Mouse (Mus musculus) G1E (cell line): ENCODE results near the gene Ago3. TPM values are rescaled to one million over a fixed set of nuclear protein-coding genes. Genes with fewer than 3 reads are reported as not detected.

ENCODE experiments used
- ATAC-seq: 2 replicates; pipeline ENCODE4 v1.8.0; 2016; ENCODE audit warnings: mild to moderate bottlenecking; ENCODE audit not compliant: insufficient number of reproducible peaks, poor library complexity, low FRiP score, severe bottlenecking; ENCODE audit errors: extremely low read depth
- DNase-seq: peaks from one replicate; pipeline ENCODE4 v3.0.0; 2012; ENCODE audit warnings: low spot score
- H3K27me3 ChIP-seq: 2 replicates; pipeline ENCODE4 v1.6.1; 2012; ENCODE audit warnings: mild to moderate bottlenecking, low read length, inconsistent platforms; ENCODE audit not compliant: insufficient read depth
- H3K36me3 ChIP-seq: replicated peaks from 2 replicates; pipeline ENCODE3; 2012; ENCODE audit warnings: mild to moderate bottlenecking, inconsistent platforms
- H3K4me1 ChIP-seq: 2 replicates; pipeline ENCODE4 v1.6.1; 2012; ENCODE audit warnings: low read depth, low read length, inconsistent platforms, mixed read lengths; ENCODE audit not compliant: insufficient read depth
- H3K4me3 ChIP-seq: 2 replicates; pipeline ENCODE4 v1.5.1; 2012; ENCODE audit warnings: low read depth, mild to moderate bottlenecking, inconsistent platforms, low read length, moderate library complexity, mixed read lengths
- H3K9me3 ChIP-seq: replicated peaks from 2 replicates; pipeline ENCODE4 v1.6.1; 2012; ENCODE audit warnings: inconsistent platforms
- CTCF ChIP-seq: IDR thresholded peaks from 2 replicates; pipeline ENCODE4 v1.5.1; 2012; ENCODE audit warnings: low read depth, low read length, inconsistent platforms, mixed read lengths
- GATA1 ChIP-seq: IDR thresholded peaks from 2 replicates; pipeline ENCODE4 v1.6.1; 2012; ENCODE audit warnings: borderline replicate concordance, low read length, inconsistent platforms, mixed read lengths
- GATA2 ChIP-seq: IDR thresholded peaks from 2 replicates; pipeline ENCODE4 v1.6.1; 2012; ENCODE audit warnings: low read depth, low read length, inconsistent platforms, borderline replicate concordance
- POLR2AphosphoS5 ChIP-seq: IDR thresholded peaks from 2 replicates; pipeline ENCODE4 v1.6.1; 2012; ENCODE audit warnings: low read depth, low read length, inconsistent platforms; ENCODE audit not compliant: insufficient replicate concordance
- TAL1 ChIP-seq: conservative IDR thresholded peaks from 2 replicates; pipeline ENCODE4 v1.6.1; 2012; ENCODE audit warnings: low read depth, low read length, inconsistent platforms, mixed read lengths
- polyA plus RNA-seq: library from polyadenylated mRNA; stranded (reverse); fragments of >175 nt; gene quantifications from 2 replicates; pipeline ENCODE4 v1.2.3, GENCODE M21; 2012
- total RNA-seq, 2 experiments: library from RNA; stranded (forward) in 1 of 2; stranded (reverse) in 1 of 2; fragments of 200-1000 nt in 1 of 2; fragments of >200 nt in 1 of 2; fragmentation: Nextera tagmentation in 1 of 2; gene quantifications; 2 replicates each; pipeline ENCODE4 v1.2.3; 2014 to 2017

The Ago3 gene
- total and polyA plus RNA-seq, 3 experiments, result 6.3 to 18.0 (median 6.6) TPM

DNA sequence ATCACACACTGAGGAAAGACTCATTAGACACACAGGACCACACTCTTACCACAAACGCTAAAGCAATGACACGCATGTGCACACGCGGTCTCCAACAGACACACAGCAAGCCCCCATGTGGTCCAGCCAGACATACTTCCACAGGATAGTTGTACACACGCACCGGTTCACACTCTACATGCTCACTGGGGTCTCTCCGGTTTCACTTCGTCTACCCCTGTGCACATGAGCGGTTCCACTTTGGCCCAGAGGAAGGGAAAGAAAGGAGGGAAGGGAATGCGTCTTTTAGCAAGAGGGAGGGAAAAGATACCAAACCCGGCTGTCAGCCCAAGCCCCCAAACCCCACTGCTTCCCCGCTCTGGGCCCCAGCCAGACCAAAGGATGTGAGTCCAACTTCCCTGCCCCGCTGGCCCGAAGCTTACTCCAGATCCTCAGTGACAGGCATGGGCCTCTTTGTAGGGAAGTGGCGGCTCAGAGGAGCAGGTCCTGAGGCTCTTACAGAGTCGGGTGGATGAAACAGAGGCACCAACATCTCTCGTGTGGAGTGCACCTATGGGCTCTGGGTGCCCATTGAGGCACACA, 141.2 kb downstream of the Ago3 start:
- DNase-seq (no peak), ATAC-seq (no peak)
- peaks cover 35% of the 10 kb centered on the region for H3K27me3 ChIP-seq
- no peaks in the 10 kb centered on the region for H3K36me3 ChIP-seq
- H3K9me3 ChIP-seq, result no peaks in the 10 kb centered on the region
- TF ChIP-seq CTCF (no peak), POLR2AphosphoS5 (no peak), GATA1 (no peak), GATA2 (no peak), TAL1 (no peak)
- 0 out of 2 replicates have a peak, but pooled peaks cover 3% of the 10 kb centered on the region for H3K4me1 ChIP-seq
- no peak overlapping the region for H3K4me3 ChIP-seq

DNA sequence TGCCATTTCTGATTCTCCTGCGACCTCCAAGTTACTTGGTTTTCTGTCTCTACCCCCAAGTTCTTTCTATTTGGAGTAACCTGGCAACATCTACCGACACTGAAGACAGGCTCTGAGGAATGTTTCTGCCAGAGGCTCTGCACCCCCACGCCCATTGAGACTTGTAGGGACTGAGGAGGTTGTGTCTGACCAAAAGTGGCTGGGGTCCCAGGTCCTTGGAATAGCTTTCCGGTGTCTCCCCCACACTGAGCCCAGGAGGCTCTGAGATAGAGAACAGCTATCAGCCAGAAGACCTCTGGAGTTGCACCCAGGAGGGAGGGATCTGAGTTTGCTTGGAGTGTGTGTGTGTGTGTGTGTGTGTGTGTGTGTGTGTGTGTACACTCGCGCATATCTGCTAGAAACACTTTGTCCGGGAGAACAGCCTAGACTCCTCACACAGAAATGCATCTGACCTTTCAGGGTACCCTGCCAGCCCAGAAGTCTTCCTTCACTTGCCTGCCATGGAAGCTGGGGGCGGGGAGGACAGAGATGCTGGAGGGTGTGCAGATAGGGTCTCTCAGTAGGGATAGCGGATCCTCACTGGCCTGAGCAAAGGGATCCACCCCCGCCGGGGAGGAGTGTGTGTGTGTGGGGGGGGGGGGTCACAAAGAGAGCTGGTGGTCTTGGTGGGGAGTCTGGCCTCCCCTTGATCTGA, 141.9 kb downstream of the Ago3 start:
- TF ChIP-seq CTCF, result no peak
- no peak for TF ChIP-seq GATA1
- TF ChIP-seq TAL1, result no peak
- no peak for TF ChIP-seq GATA2
- TF ChIP-seq POLR2AphosphoS5, result no peak
- 0 out of 2 replicates have a peak, but pooled peaks cover 3% of the 10 kb centered on the region for H3K4me1 ChIP-seq
- H3K36me3 ChIP-seq, result no peaks in the 10 kb centered on the region
- peaks cover 38% of the 10 kb centered on the region for H3K27me3 ChIP-seq
- DNase-seq (no peak), ATAC-seq (no peak)
- H3K4me3 ChIP-seq, result no peak overlapping the region
- H3K9me3 ChIP-seq, result no peaks in the 10 kb centered on the region

DNA sequence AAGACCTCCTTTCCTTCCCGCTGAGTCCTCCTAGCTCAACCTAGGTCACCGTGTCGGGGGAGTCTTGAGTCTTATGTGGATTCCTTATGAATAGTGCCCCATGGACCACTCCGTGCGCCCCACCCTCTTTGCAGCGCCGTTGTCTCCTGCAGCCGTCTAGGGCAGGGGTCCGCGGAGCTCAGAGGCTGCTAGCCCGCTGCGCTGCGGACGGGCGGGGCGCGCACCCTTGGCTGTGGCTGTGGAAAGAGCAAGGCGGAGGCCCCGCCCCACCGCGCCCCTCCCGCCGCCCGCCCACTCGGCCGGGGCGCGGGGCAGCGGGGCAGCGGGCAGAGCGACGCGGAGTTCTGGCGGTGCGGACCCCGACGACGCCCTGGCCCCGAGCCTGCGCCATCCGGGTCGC, 142.9 kb downstream of the Ago3 start, which contains the start of gene Col8a2:
Gene Col8a2 (plus strand): TSS at position 302 of the 400 bp plus-strand sequence.
- Histone ChIP-seq H3K4me3 (no peak within 1 kb of the TSS), H3K27me3 (peaks cover 41% of the 10 kb centered on the region), H3K36me3 (no peaks in the 10 kb centered on the region), H3K4me1 (0 out of 2 replicates have a peak, but pooled peaks cover 3% of the 10 kb centered on the region), H3K9me3 (no peaks in the 10 kb centered on the region)
- ATAC-seq (no peak), DNase-seq (no peak)
- TF ChIP-seq CTCF (no peak), GATA1 (no peak), TAL1 (no peak), GATA2 (no peak), POLR2AphosphoS5 (no peak)

DNA sequence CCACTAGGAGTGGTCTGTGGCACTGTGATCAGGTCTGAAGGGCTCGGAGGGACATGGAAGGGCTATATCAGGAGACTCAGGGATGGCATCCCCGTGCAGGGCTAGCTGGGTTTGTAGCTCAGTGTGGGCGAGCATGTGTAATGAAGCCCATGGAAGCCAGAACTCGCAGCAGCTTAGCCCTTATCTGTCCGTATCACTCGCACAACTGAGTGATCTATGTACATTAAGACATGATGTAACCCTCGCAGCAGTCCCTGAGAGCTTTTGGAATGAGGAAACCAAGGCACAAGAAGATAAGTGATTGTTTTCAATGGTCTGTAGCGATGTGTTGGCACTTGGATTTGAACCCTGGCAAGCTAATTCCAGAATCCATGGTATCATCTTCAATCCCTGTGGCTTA, 145.8 kb downstream of the Ago3 start:
- Histone ChIP-seq H3K36me3 (no peaks in the 10 kb centered on the region), H3K4me1 (0 out of 2 replicates have a peak, but pooled peaks cover 3% of the 10 kb centered on the region), H3K27me3 (peaks cover 39% of the 10 kb centered on the region), H3K9me3 (no peaks in the 10 kb centered on the region), H3K4me3 (no peak overlapping the region)
- TF ChIP-seq TAL1 (no peak), GATA1 (no peak), POLR2AphosphoS5 (no peak), GATA2 (no peak), CTCF (no peak)
- no peak for ATAC-seq
- DNase-seq, result no peak

DNA sequence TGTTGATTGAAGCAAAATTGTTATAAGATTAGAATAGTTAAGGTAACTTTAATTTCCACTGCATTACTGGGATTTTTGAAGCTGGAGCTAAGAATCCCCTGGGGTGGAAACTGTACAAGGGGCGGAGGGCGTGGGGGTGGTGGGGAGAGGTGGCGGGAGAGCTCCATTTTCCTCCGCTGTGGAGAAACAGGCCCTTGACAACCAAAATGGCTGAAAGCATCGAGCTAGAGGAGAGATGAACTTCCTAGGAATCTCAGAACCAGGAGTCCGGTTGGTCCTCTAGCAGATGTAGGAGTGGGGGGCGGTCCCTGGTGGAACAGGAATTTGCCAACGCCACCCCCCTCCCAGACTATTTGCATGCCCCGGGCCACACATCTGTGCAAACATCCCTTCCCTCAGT, 147.7 kb downstream of the Ago3 start:
- H3K36me3 ChIP-seq, result peaks cover 3% of the 10 kb centered on the region
- no peaks in the 10 kb centered on the region for H3K9me3 ChIP-seq
- peaks cover 28% of the 10 kb centered on the region for H3K27me3 ChIP-seq
- TF ChIP-seq GATA2 (no peak), POLR2AphosphoS5 (no peak), TAL1 (no peak), GATA1 (no peak), CTCF (no peak)
- ATAC-seq (no peak), DNase-seq (no peak)
- H3K4me1 ChIP-seq, result peaks cover 9% of the 10 kb centered on the region
- H3K4me3 ChIP-seq, result no peak overlapping the region

Other genes with a start within 250 kb of the Ago3 start
- gene Thrap3, start 226.8 kb downstream of the Ago3 start, total RNA-seq (2014; fragmentation: Nextera tagmentation), result 355 and 356 TPM in 2 replicates
- 246 and 305 TPM in 2 replicates for gene Thrap3, start 226.8 kb downstream of the Ago3 start, total RNA-seq (2017)
- gene Thrap3, start 226.8 kb downstream of the Ago3 start, polyA plus RNA-seq, result 209 and 211 TPM in 2 replicates
- gene Map7d1, start 173.2 kb downstream of the Ago3 start, total RNA-seq (2014; fragmentation: Nextera tagmentation), result 9.5 and 15.2 TPM in 2 replicates
- 8.0 and 9.5 TPM in 2 replicates for gene Map7d1, start 173.2 kb downstream of the Ago3 start, total RNA-seq (2017)
- 73.8 and 89.4 TPM in 2 replicates for gene Map7d1, start 173.2 kb downstream of the Ago3 start, polyA plus RNA-seq
- gene Trappc3, start 167.2 kb downstream of the Ago3 start, total RNA-seq (2014; fragmentation: Nextera tagmentation), result 47.1 and 61.2 TPM in 2 replicates
- gene Trappc3, start 167.2 kb downstream of the Ago3 start, total RNA-seq (2017), result 98.3 and 108 TPM in 2 replicates
- gene Trappc3, start 167.2 kb downstream of the Ago3 start, polyA plus RNA-seq, result 31.3 and 36.2 TPM in 2 replicates
- gene Col8a2, start 142.8 kb downstream of the Ago3 start, total RNA-seq (2014; fragmentation: Nextera tagmentation), result not detected in 2 replicates
- gene Col8a2, start 142.8 kb downstream of the Ago3 start, total RNA-seq (2017), result 0.05 TPM in 1 of 2 replicates, not detected in the other
- gene Col8a2, start 142.8 kb downstream of the Ago3 start, polyA plus RNA-seq, result not detected in 2 replicates
- gene Adprhl2, start 107.9 kb downstream of the Ago3 start, total RNA-seq (2014; fragmentation: Nextera tagmentation), result 8.7 and 10.8 TPM in 2 replicates
- 23.2 and 31.1 TPM in 2 replicates for gene Adprhl2, start 107.9 kb downstream of the Ago3 start, total RNA-seq (2017)
- gene Adprhl2, start 107.9 kb downstream of the Ago3 start, polyA plus RNA-seq, result 86.9 and 87.0 TPM in 2 replicates
- not detected in 2 replicates for gene Tekt2, start 103.9 kb downstream of the Ago3 start, total RNA-seq (2014; fragmentation: Nextera tagmentation)
- 0.16 TPM in 1 of 2 replicates, not detected in the other for gene Tekt2, start 103.9 kb downstream of the Ago3 start, total RNA-seq (2017)
- not detected in 2 replicates for gene Tekt2, start 103.9 kb downstream of the Ago3 start, polyA plus RNA-seq
- 25.3 and 30.9 TPM in 2 replicates for gene Ago1, start 39.0 kb upstream of the Ago3 start, total RNA-seq (2014; fragmentation: Nextera tagmentation)
- gene Ago1, start 39.0 kb upstream of the Ago3 start, total RNA-seq (2017), result 12.1 and 15.2 TPM in 2 replicates
- gene Ago1, start 39.0 kb upstream of the Ago3 start, polyA plus RNA-seq, result 6.2 and 8.0 TPM in 2 replicates
- gene Ago4, start 103.9 kb upstream of the Ago3 start, total RNA-seq (2014; fragmentation: Nextera tagmentation), result not detected in 2 replicates
- 0.12 and 0.22 TPM in 2 replicates for gene Ago4, start 103.9 kb upstream of the Ago3 start, total RNA-seq (2017)
- not detected in 2 replicates for gene Ago4, start 103.9 kb upstream of the Ago3 start, polyA plus RNA-seq
- gene Clspn, start 127.4 kb upstream of the Ago3 start, total RNA-seq (2014; fragmentation: Nextera tagmentation), result 61.8 and 81.4 TPM in 2 replicates
- gene Clspn, start 127.4 kb upstream of the Ago3 start, total RNA-seq (2017), result 76.5 and 94.0 TPM in 2 replicates
- 7.9 and 11.1 TPM in 2 replicates for gene Clspn, start 127.4 kb upstream of the Ago3 start, polyA plus RNA-seq
- not detected in 2 replicates for gene 5730409E04Rik, start 180.3 kb upstream of the Ago3 start, total RNA-seq (2014; fragmentation: Nextera tagmentation)
- gene 5730409E04Rik, start 180.3 kb upstream of the Ago3 start, total RNA-seq (2017), result not detected in 2 replicates
- not detected in 2 replicates for gene 5730409E04Rik, start 180.3 kb upstream of the Ago3 start, polyA plus RNA-seq
- 269 and 289 TPM in 2 replicates for gene Psmb2, start 248.1 kb upstream of the Ago3 start, total RNA-seq (2014; fragmentation: Nextera tagmentation)
- gene Psmb2, start 248.1 kb upstream of the Ago3 start, total RNA-seq (2017), result 199 and 210 TPM in 2 replicates
- 142 and 179 TPM in 2 replicates for gene Psmb2, start 248.1 kb upstream of the Ago3 start, polyA plus RNA-seq